Mouse (Mus musculus) C2C12 (cell line): ENCODE data around the gene Mrps10.

Experiments
- CTCF ChIP-seq: IDR thresholded peaks from one replicate; pipeline ENCODE4 v1.5.1; 2011; ENCODE audit not compliant: control insufficient read depth, insufficient read depth, insufficient read length
- MAX ChIP-seq: IDR thresholded peaks from one replicate; pipeline ENCODE4 v1.6.1; 2011; ENCODE audit warnings: mild to moderate bottlenecking, control low read depth
- MYOD1 ChIP-seq: IDR thresholded peaks from one replicate; pipeline ENCODE4 v1.6.1; 2011; ENCODE audit warnings: low read depth; ENCODE audit not compliant: control insufficient read depth, insufficient read length
- USF1 ChIP-seq: IDR thresholded peaks from one replicate; pipeline ENCODE4 v1.6.1; 2011; ENCODE audit warnings: low read depth, mild to moderate bottlenecking, control low read depth, moderate library complexity

GRCm38 (mm10) chr17:47381917-47382316 is 13.2 kb downstream of the Mrps10 start:
- TF ChIP-seq CTCF (no peak), USF1 (no peak), MAX (no peak), MYOD1 (no peak)
